Mouse (Mus musculus) cerebellum, postnatal 10 days (tissue): ENCODE data around the gene Cyp2j12.
"Not testable (repeated sequence)": the region's sequence is repeated elsewhere in the genome, so short reads cannot be mapped to it uniquely, and the experiment has no call there.

ENCODE experiments used
- DNase-seq, 2 experiments: peaks; one replicate each; pipeline ENCODE4 v3.0.0; 2021; ENCODE audit warnings: mixed read lengths in 2 of 2

Cyp2j12 gene

GRCm38 (mm10) chr4:96140732-96141467 is at the start of gene Cyp2j12:
Cyp2j12 (minus strand) TSS chr4:96141152.
- peak; percentile 48 to 69 for DNase-seq

GRCm38 (mm10) chr4:96189321-96189720 is 48.4 kb upstream of the Cyp2j12 start:
- DNase-seq: not testable (repeated sequence)

GRCm38 (mm10) chr4:96188671-96189070 is 47.7 kb upstream of the Cyp2j12 start:
- not testable (repeated sequence) for DNase-seq

- DNase-seq: peak; percentile 47 to 54
Measured at GRCm38 (mm10) chr4:96188146-96188545, 47.2 kb upstream of the Cyp2j12 start.

GRCm38 (mm10) chr4:96184716-96185115 is 43.8 kb upstream of the Cyp2j12 start:
- DNase-seq: not testable (repeated sequence)

- peak; percentile 23 to 24 for DNase-seq
Measured at GRCm38 (mm10) chr4:96162839-96163238, 21.9 kb upstream of the Cyp2j12 start.

- DNase-seq: no peak
Measured at GRCm38 (mm10) chr4:96161575-96161974, 20.6 kb upstream of the Cyp2j12 start.

GRCm38 (mm10) chr4:96139226-96139625 is 1.7 kb downstream of the Cyp2j12 start:
- DNase-seq: peak; percentile 11 to 13

- DNase-seq: no peak
Measured at GRCm38 (mm10) chr4:96134246-96134645, 6.7 kb downstream of the Cyp2j12 start.

GRCm38 (mm10) chr4:96096841-96097240 is 44.1 kb downstream of the Cyp2j12 start:
- no peak for DNase-seq

GRCm38 (mm10) chr4:96091869-96092268 is 49.1 kb downstream of the Cyp2j12 start:
- DNase-seq: no peak

GRCm38 (mm10) chr4:96089356-96090048 is 51.5 kb downstream of the Cyp2j12 start:
- not testable (repeated sequence) for DNase-seq

- no peak for DNase-seq
Measured at GRCm38 (mm10) chr4:96078308-96078707, 62.6 kb downstream of the Cyp2j12 start.

- DNase-seq: peak; percentile 93 to 95
Measured at GRCm38 (mm10) chr4:96077261-96078125, 63.5 kb downstream of the Cyp2j12 start, which contains the start of gene Cyp2j13. Cyp2j13 (minus strand) TSS chr4:96077546.

GRCm38 (mm10) chr4:96062045-96062444 is 78.9 kb downstream of the Cyp2j12 start:
- DNase-seq: no peak

- DNase-seq: no peak
Measured at GRCm38 (mm10) chr4:96060106-96060505, 80.8 kb downstream of the Cyp2j12 start.
